Mouse (Mus musculus): ENCODE data around the gene Cnr2. TPM values are rescaled to one million over a fixed set of nuclear protein-coding genes. Genes with fewer than 3 reads are reported as not detected.
A peak's percentile ranks its signal among the peaks of the same experiment; 100 is the strongest.

Gene Cnr2
- total RNA-seq, 2 experiments from 2014 or later: 3.8 to 4.1 TPM

GRCm38 (mm10) chr4:135902606-135903242, 7.5 kb downstream of the Cnr2 start:
- no peak for DNase-seq (ENCODE audit: low spot score in 2 of 2)

DNA sequence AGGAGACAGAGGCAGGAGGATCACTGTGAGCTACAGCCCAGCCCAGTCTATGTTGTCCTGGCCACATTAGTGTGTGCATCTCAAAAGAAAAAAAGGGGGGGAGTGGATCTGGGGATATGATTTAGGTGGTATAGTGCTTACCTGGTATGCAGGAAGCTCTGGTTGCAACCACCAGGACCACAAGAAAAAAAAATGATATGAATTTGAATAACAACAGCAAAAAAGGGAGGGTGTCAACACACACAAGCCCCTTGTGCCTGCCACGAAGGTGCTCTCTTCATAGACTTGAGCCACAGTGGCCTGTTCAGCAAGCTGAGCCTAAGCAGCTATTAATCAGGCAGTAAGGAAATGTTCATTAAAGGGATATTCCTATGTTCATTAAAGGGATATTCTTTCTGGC, 9.6 kb downstream of the Cnr2 start:
- no peak for DNase-seq (ENCODE audit: low spot score in 2 of 2)

DNA sequence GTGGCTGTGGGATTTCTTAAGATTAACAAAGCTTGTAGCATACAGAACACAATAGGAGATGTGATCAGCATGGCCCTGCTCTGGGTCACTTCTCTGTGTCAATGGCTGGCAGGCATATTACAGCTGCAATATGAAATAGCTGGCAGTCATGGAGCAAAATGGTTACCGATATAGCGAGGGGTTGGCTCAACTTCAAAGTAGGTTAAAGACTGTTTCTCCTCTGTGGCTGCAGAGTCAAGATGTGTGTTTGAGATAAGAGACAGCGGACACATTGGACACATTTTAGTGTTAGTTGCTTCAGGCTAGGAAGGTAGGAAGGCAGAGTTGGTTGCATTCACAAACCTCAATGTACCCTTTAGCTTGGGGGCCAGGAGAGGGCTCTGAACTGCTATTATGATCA, 11.4 kb downstream of the Cnr2 start:
- no peak for DNase-seq (ENCODE audit: low spot score in 2 of 2)

DNA sequence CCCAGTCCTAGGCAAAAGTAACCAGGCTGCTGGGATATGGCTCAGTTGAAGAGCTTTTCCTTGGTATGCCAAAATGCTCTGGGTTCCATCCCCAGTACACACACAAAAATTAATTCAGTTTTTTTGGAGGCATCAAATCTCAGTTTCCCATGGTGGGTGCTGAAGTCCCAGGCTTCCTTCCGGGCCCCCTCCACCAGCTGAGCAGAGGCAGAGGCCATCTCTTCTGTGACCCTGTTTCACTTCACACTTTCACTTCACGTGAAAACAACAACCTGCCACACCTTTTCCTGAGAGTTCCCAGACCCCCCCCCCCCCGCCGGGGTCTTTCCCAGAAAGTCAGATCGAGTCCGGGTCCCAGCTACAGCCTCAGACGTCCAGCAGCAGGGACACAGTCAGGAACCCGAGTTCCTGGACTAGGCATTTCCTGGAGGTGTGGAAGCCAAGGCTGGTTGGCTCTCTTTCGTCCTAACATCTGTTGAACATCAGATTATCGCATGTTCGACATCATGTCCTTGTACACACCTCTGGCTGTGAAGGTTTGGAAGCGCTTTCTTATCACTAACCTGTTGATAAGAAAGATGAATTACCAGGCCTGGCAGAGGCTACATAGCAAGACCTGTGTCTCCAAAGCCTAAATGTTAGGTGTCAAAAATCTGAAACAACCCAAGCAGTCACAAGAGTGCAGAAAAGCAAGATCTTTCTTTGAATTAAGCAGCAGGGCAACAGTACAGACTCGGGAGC, 14.3 kb downstream of the Cnr2 start:
- no peak for DNase-seq (ENCODE audit: low spot score in 2 of 2)

DNA sequence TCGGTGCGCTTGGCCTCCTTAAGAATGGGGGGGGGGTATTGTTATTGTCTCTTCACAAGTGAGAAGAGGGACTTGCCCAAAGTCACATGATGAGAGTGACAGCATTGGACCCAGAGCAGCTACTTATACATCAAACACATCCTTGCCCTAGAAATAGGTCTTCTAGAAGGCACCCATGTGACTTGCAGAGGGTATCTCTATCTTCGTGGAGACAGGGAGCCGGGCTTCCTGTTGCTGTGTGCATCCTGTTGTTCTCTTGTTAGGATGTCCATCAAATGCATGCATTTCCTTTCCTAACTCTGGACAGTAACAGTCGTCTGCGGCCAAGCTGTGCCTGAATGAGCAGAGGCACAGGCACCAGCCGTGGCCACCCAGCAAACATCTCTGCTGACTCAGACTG, 16.3 kb downstream of the Cnr2 start:
- no peak for DNase-seq (ENCODE audit: low spot score in 2 of 2)

DNA sequence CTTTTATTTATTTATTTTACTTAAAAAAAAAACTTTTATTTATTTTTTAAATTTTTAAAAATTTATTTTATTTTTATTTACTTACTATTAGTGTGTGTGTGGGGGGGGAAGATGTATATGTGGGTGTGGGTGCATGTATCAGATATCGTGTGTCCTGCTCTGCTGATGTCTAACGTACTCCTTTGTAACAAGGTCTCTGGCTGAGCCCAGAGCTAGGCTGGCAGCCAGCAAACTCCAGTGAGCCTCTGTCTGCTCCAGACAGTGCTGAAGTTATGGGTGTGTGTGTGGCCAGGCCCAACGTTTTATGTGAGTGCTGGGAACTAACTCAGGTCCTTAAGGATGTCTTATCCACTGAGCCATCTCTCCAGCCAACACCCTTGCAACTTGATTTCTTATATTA, 17.0 kb downstream of the Cnr2 start:
- DNase-seq (ENCODE audit: low spot score in 2 of 2): no peak

DNA sequence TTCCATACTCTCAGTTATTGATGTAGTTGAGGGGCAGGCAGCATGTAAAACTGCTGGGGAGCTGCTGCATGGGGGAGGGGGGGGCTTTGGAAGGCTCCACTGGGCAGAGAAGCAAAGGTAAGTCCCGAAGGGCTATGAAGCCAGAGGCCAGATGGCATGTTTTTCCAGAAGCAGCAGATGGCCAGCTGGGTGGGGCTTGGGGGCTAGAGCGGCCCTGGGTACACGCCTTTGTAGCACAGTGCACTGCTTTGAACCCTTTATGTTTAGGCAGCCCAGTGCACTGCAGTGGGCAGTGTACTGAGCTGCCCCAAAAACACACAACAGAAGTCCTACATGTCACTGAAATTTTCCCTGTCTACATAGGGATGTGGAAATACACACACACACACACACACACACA, 17.6 kb downstream of the Cnr2 start:
- DNase-seq (ENCODE audit: low spot score in 2 of 2): no peak

GRCm38 (mm10) chr4:135913433-135913832, 18.2 kb downstream of the Cnr2 start:
- no peak for DNase-seq (ENCODE audit: low spot score in 2 of 2)

DNA sequence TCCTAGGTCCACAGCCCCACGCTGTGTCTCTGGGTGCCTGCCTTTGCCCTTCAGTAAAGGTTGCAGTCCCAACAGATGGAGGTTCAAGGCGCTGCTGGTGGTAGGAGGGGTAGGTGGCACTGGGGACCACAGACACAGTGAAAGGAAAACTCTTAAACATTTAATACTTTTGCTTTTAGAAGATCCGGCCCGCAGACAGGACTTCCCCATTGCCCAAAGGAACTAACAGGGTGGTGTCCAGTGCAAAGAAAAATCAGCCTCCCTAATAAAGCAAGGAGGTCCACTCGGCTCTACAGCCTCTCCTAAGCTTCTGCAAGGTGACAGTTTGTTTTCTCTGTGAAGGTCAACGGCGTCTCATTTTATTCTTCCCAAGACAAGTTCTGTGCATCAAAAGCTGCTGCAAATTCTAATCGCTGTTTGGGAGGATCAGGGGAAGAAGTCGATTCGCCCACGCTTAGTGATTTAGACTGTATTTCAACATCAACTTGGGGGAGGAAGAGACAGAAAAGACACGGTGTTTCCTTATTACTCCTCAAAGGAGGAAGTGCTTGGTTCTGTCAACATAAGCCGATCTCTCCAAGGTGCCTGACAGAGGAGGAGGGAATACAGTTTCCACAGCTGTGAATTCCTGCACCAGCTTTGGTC, 23.6 kb downstream of the Cnr2 start:
- no peak for DNase-seq (ENCODE audit: low spot score in 2 of 2)

DNA sequence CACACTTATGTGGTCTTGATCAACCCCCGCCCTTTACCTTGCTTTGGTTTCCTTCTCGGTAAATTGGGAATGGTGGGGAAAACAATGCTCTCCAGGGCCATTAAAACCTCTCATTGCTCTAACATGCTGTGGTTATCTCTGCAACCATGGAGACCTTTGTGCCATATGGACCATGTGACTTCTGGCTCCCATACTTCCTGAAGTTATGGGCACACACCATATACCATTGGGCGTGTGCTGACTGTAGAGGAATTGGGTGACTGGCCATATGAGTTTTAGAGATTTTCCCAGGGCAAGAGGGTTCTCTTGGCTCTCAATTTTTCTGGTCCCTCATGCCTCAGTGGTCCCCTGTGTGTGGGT, 24.1 kb downstream of the Cnr2 start:
- no peak for DNase-seq (ENCODE audit: low spot score in 2 of 2)

GRCm38 (mm10) chr4:135920304-135921241, 25.4 kb downstream of the Cnr2 start, which contains the start of gene Fuca1:
Gene Fuca1 (plus strand): TSS chr4:135920735.
- peak; percentile 87 to 93 for DNase-seq (ENCODE audit: low spot score in 2 of 2)

- no peak for DNase-seq (ENCODE audit: low spot score in 2 of 2)
Observed at GRCm38 (mm10) chr4:135921257-135922120, 26.3 kb downstream of the Cnr2 start.

- no peak for DNase-seq (ENCODE audit: low spot score in 2 of 2)
Observed at GRCm38 (mm10) chr4:135922190-135922589, 27.0 kb downstream of the Cnr2 start.

GRCm38 (mm10) chr4:135924418-135924817, 29.2 kb downstream of the Cnr2 start:
- DNase-seq (ENCODE audit: low spot score in 2 of 2): no peak

DNA sequence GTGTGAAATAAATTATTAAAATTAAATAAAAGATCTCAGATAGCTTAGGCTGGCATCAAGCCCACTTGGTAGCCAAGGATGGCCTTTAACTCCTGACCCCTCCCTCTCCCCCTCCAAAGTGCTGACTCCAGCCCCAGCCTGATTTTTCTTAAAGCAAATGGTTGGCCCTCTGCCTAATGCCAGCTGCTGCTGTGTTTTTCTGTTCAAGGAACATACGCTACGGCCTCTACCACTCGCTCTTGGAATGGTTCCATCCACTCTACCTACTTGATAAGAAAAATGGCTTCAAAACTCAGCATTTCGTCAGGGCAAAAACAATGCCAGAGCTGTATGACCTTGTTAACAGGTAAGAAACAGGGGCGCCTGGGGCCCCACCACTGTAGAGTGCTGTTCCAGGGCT, 30.1 kb downstream of the Cnr2 start:
- no peak for DNase-seq (ENCODE audit: low spot score in 2 of 2)

GRCm38 (mm10) chr4:135926195-135926808, 31.1 kb downstream of the Cnr2 start:
- no peak for DNase-seq (ENCODE audit: low spot score in 2 of 2)

DNA sequence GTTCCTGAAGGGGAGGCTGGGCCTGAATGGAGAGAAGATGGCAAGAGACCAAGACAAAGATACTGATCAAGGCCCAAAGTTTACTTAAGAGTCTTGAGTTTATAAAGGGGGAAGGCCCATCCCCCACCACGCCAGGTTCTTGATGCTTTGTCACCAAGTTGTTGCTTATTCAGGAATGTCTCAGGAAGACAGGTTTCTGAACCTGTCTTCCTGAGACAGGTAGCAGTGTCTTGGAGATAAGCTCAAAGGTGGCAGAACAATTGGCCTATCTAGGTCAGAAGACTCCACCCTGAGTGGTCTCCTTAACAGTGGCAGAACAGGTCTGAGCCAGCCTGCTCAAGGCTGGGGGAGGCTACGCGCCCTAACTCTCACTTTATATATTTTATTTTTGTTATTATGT, 31.7 kb downstream of the Cnr2 start:
- no peak for DNase-seq (ENCODE audit: low spot score in 2 of 2)

DNA sequence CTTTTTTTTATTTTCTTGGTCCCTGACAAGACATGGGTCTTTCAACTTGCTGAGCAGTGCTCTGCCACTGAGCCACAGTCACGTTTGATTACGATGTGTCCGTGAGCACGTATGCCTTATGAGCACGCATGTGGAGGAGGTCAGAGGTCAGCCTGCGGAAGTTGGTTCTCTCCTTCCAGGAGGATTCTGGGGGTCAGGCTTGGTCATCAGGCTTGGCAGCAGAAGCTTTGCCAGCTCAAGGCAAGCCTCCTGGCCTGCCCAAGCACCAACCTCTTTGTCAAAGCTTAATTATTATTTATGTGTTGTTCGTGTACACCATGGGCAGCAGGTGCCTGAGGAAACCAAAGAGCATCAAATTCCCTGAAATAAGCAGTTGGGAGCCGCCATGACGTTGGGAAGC, 33.2 kb downstream of the Cnr2 start:
- DNase-seq (ENCODE audit: low spot score in 2 of 2): no peak

DNA sequence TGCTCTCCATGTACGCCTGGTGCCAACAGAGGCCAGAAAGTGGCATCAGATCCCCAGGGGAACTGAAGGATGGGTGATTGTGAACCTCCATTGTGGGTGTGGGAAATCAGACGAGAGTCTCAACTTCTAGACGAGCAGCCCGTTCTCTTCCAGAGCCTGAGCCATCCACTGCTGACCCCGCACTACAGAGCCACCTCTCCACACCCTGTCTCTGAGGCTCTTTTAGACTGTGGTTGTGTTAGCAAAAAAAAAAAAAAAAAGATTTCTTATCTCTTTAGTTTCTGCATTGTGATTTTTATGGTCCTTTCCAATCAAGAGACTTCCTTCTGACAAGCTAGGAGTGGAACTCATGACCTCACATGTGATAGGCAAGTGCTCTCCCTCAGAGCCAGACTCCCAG, 34.2 kb downstream of the Cnr2 start:
- no peak for DNase-seq (ENCODE audit: low spot score in 2 of 2)

DNA sequence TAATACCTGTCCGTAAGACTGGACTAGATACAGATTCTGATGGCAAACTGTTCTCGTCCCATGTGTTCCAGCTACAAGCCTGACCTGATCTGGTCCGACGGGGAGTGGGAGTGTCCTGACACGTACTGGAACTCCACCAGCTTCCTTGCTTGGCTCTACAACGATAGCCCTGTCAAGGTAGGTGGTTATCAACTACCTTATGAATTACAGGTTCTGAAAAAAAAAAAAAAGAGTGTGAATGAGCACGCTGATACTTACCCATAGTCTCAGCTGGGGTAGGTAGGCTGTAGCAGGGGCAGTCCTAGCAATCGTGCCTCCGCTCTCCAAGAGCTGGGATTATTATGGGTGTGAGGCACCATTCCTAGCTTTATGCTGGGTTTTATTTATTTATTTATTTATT, 34.6 kb downstream of the Cnr2 start:
- no peak for DNase-seq (ENCODE audit: low spot score in 2 of 2)
